Mouse (Mus musculus) stomach, postnatal 0 days (tissue): ENCODE measurements at regions not wholly inside any gene's neighbourhood (a gene's known extent, or its start where the extent isn't known, plus 50 kb on each side); places are given as distances from the start of the nearest gene placed in this dataset.
"Not testable (repeated sequence)": the region's sequence is repeated elsewhere in the genome, so short reads cannot be mapped to it uniquely, and the experiment has no call there.

Experiments used
- CTCF ChIP-seq: IDR thresholded peaks from 2 replicates; pipeline ENCODE4 v1.5.1; 2016; ENCODE audit warnings: antibody characterized with exemption, low read depth, mild to moderate bottlenecking, moderate library complexity
- EP300 ChIP-seq: optimal IDR thresholded peaks from 2 replicates; pipeline ENCODE3; 2016; ENCODE audit warnings: antibody characterized with exemption

DNA sequence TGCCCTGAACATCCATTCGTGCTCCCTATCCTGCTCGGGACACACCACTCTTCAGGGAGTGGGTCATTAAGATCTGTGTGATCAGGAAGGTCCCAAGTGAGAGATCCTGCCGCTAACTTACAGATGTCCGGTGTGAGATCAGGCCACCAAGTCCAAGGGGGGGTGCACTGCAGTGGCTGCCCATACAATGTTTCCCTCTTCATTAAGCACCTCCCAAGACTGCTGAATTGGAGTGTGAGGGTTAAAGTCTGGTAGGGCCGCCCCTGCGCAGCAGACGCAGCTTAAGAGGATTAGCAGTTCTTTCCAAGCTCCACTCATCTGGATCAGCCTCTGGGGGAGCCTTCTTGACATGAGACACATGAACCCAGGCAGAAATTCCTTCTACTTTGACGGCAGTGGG, 293.0 kb downstream of the Rab10 start:
- not testable (repeated sequence) for TF ChIP-seq CTCF, EP300
